Mouse (Mus musculus): ENCODE results near the gene BC034090. TPM values are rescaled to one million over a fixed set of nuclear protein-coding genes. Genes with fewer than 3 reads are reported as not detected.

BC034090 gene
- polyA plus RNA-seq (2012; fragmentation: generic; extraction: Trizol), result 4.9 TPM
- long read RNA-seq, experiment 1, partial matches to known transcripts, result 0 of 2 reads
- long read RNA-seq, experiment 1, other reads (novel, unspliced or antisense), result 0 of 2 reads
- long read RNA-seq, experiment 2, full-length matches to known transcripts, result 1 of 2 reads
- long read RNA-seq, experiment 2, partial matches to known transcripts, result 1 of 2 reads
- long read RNA-seq, experiment 2, other reads (novel, unspliced or antisense), result 0 of 2 reads

DNA sequence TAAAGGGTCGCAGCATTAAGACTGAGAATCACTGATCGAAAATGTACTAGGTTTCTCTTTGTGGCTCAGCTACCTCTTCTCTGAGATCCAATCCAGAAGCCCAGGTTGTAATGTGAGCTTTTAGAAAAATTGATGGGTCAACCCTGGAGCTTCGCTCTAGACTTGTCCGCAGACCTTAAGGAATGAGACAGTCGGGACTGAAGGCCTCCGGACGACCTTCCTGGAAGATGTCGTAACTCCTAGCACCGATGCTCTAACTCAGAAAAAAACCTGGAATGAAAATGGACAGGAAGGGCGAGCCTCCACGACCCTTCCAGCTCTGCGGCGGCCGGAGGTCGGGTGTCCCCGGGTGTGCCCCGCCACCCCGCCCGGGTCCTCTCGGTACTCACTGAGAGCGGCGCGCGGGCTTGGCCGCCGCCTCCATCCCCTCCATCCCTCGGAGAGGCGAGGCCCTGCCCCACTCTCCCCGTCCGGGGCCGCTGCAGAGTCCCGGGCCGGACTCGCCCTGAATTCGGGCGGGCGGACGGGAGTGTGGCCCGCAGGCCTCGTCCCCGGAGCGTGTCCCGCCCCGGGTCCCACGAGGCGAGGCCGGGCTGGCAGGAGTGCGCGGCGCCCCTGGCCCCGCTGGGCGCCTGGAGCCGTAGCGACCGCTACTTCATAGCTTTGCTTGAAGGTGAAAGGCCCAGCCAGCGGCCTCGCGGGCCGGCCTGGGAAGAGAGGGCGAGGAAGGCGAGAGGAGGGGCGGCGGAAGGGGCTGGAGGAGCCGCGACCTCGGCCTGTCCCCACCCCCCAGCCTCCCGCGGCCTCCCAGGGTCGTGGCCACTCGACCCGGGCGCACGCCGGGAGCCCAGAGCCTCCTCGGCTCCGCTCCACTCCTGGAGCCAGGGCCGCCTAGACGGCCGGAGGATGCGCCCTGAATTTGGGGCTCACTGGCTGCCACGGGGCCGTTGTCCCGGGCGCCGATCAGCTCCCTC is at the start of gene BC034090:
BC034090 (minus strand) TSS at position 648 of the 974 bp plus-strand sequence.
- H3K79me3 ChIP-seq (ENCODE audit: low read depth), result no peaks in the 10 kb centered on the region
- TF ChIP-seq FOSL1 (IDR thresholded peaks at IDR 0.05; ENCODE audit: insufficient read depth, low read length, poor library complexity, severe bottlenecking), result no peak
- TF ChIP-seq CEBPB (IDR thresholded peaks at IDR 0.05; ENCODE audit: low read depth), result peak; percentile 20
- peak within 1 kb of the TSS; percentile 66 for H3ac ChIP-seq (ENCODE audit: control insufficient read depth, insufficient read length, low read depth)
- no peaks in the 10 kb centered on the region for H3K27me3 ChIP-seq (ENCODE audit: control insufficient read depth, insufficient read depth, insufficient read length)
- peak within 1 kb of the TSS; percentile 14 for H3K4me3 ChIP-seq (ENCODE audit: insufficient read depth, poor library complexity, severe bottlenecking)
- H3K36me3 ChIP-seq (ENCODE audit: control insufficient read depth, insufficient read depth), result no peaks in the 10 kb centered on the region
- H3K79me2 ChIP-seq (ENCODE audit: control insufficient read depth, insufficient read depth), result no peaks in the 10 kb centered on the region

DNA sequence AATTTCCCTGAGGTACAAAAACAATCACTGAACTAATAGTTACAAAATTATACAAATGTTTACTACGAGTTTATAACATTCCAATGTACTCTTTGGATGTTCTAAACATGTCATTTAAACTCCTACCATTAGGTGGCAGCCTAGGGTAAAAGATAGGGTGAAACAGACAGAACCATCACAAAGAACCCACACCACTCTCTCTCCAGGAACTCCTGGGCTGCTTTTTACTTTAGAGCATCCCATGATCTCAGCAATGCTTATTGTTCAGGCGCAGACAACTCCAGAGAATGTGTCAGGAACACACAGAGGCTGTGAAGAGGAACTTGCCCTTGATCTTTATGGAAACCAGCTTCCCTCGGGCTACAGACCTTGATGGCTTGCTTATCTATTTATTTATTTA is 49.2 kb upstream of the BC034090 start:
- TF ChIP-seq USF1 (IDR thresholded peaks at IDR 0.05; ENCODE audit: low read depth) (no peak), MAX (IDR thresholded peaks at IDR 0.05) (no peak)
- H3K79me2 ChIP-seq (ENCODE audit: control insufficient read depth, insufficient read depth), result no peaks in the 10 kb centered on the region

DNA sequence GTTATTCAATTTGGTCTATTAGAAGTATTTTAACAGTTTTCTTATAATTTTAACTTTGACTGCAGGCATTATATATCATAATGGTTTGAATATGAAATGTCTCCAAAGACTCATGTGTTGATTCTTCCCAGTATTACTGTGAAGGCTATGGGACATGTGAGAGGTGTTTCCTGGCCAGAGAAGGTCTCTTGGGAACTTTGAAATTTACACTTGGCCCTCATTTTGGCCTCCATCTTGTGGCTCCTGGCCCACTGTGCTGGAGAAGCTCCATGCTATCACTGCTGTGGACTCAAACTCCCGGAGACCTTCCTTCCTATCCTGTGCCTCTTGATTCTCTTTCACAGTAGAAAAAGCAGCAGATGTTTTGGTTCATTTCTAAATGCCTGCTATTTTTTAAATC is 45.2 kb upstream of the BC034090 start:
- no peaks in the 10 kb centered on the region for H3K27me3 ChIP-seq (ENCODE audit: control insufficient read depth, insufficient read depth, insufficient read length)
- no peaks in the 10 kb centered on the region for H3K79me2 ChIP-seq (ENCODE audit: control insufficient read depth, insufficient read depth)
- no peaks in the 10 kb centered on the region for H3K79me3 ChIP-seq (ENCODE audit: low read depth)
- H3K4me3 ChIP-seq (ENCODE audit: insufficient read depth, poor library complexity, severe bottlenecking), result no peak overlapping the region
- H3ac ChIP-seq (ENCODE audit: control insufficient read depth, insufficient read length, low read depth), result no peak overlapping the region
- TF ChIP-seq MAX (IDR thresholded peaks at IDR 0.05) (no peak), FOSL1 (IDR thresholded peaks at IDR 0.05; ENCODE audit: insufficient read depth, low read length, poor library complexity, severe bottlenecking) (no peak), CEBPB (IDR thresholded peaks at IDR 0.05; ENCODE audit: low read depth) (no peak), CTCF (IDR thresholded peaks at IDR 0.05; ENCODE audit: control insufficient read depth, insufficient read depth, insufficient read length) (no peak), MYOG (IDR thresholded peaks at IDR 0.05; ENCODE audit: control insufficient read depth, extremely low read depth, insufficient read length) (no peak), USF1 (IDR thresholded peaks at IDR 0.05; ENCODE audit: low read depth) (no peak), MYOD1 (IDR thresholded peaks at IDR 0.05; ENCODE audit: control insufficient read depth, insufficient read length, low read depth) (no peak)
- H3K36me3 ChIP-seq (ENCODE audit: control insufficient read depth, insufficient read depth), result no peaks in the 10 kb centered on the region

More for the DNA sequence above, 49.2 kb upstream of the BC034090 start:
- H3K36me3 ChIP-seq (ENCODE audit: control insufficient read depth, insufficient read depth), result no peaks in the 10 kb centered on the region
- no peak overlapping the region for H3K4me3 ChIP-seq (ENCODE audit: insufficient read depth, poor library complexity, severe bottlenecking)
- H3K79me3 ChIP-seq (ENCODE audit: low read depth), result no peaks in the 10 kb centered on the region
- H3K27me3 ChIP-seq (ENCODE audit: control insufficient read depth, insufficient read depth, insufficient read length), result no peaks in the 10 kb centered on the region
- no peak overlapping the region for H3ac ChIP-seq (ENCODE audit: control insufficient read depth, insufficient read length, low read depth)

DNA sequence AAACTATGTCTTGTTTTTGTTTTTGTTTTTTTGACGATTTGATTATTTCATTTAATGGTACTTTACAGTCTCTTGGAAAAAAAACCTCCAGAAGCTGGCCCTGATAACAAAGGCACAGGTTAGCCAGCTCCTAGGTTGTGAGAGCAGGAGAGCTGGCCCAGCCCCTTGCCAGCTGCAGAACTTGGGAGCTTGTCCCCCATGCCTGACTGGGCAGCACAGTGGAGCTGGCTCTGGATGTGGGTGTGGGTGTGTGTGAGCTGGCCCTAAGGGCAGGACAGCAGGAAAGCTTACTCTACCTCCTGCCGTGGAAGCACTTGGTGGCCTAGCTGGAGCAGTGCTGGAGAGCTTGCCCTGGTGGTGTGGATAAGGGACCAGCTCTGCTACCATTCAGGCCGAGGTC is 43.8 kb upstream of the BC034090 start:
- H3K79me2 ChIP-seq (ENCODE audit: control insufficient read depth, insufficient read depth), result no peaks in the 10 kb centered on the region
- H3K4me3 ChIP-seq (ENCODE audit: insufficient read depth, poor library complexity, severe bottlenecking), result no peak overlapping the region
- H3K79me3 ChIP-seq (ENCODE audit: low read depth), result no peaks in the 10 kb centered on the region
- H3K36me3 ChIP-seq (ENCODE audit: control insufficient read depth, insufficient read depth), result no peaks in the 10 kb centered on the region
- no peaks in the 10 kb centered on the region for H3K27me3 ChIP-seq (ENCODE audit: control insufficient read depth, insufficient read depth, insufficient read length)
- no peak overlapping the region for H3ac ChIP-seq (ENCODE audit: control insufficient read depth, insufficient read length, low read depth)
- TF ChIP-seq CTCF (IDR thresholded peaks at IDR 0.05; ENCODE audit: control insufficient read depth, insufficient read depth, insufficient read length), result no peak

DNA sequence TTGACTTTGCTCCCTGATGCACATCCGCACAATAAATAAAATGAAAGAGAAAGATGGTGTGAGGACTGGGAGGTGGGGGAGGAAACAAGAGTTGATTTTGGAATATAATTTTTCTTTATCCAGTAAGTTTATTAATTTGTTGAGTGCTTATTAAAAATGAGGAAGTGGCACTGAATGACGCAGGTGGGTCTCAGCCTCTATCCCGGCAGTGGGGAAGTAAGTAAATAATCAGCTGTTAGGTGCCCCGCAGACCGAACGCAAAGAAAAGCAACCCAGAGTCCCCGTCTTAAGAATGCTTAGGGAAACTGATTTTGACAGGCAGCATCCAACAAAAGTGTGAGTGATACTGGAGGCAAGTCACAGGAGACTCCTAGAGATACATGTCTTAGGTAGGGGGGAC is 39.6 kb upstream of the BC034090 start:
- Histone ChIP-seq H3K79me2 (ENCODE audit: control insufficient read depth, insufficient read depth) (no peaks in the 10 kb centered on the region), H3K79me3 (ENCODE audit: low read depth) (no peaks in the 10 kb centered on the region), H3K36me3 (ENCODE audit: control insufficient read depth, insufficient read depth) (no peaks in the 10 kb centered on the region), H3K27me3 (ENCODE audit: control insufficient read depth, insufficient read depth, insufficient read length) (no peaks in the 10 kb centered on the region), H3K4me3 (ENCODE audit: insufficient read depth, poor library complexity, severe bottlenecking) (no peak overlapping the region), H3ac (ENCODE audit: control insufficient read depth, insufficient read length, low read depth) (no peak overlapping the region)
- no peak for TF ChIP-seq MYOG (IDR thresholded peaks at IDR 0.05; ENCODE audit: control insufficient read depth, extremely low read depth, insufficient read length)
- TF ChIP-seq CEBPB (IDR thresholded peaks at IDR 0.05; ENCODE audit: low read depth), result no peak
- TF ChIP-seq MYOD1 (IDR thresholded peaks at IDR 0.05; ENCODE audit: control insufficient read depth, insufficient read length, low read depth), result no peak
- TF ChIP-seq CTCF (IDR thresholded peaks at IDR 0.05; ENCODE audit: control insufficient read depth, insufficient read depth, insufficient read length), result no peak
- TF ChIP-seq FOSL1 (IDR thresholded peaks at IDR 0.05; ENCODE audit: insufficient read depth, low read length, poor library complexity, severe bottlenecking), result no peak
- no peak for TF ChIP-seq USF1 (IDR thresholded peaks at IDR 0.05; ENCODE audit: low read depth)
- TF ChIP-seq MAX (IDR thresholded peaks at IDR 0.05), result no peak

Data from C2C12 (cell line).